Mouse (Mus musculus) kidney, embryonic 16.5 days (tissue): ENCODE measurements around the gene Slc25a42. TPM values are rescaled to one million over a fixed set of nuclear protein-coding genes. Genes with fewer than 3 reads are reported as not detected.

ENCODE experiments used
- ATAC-seq: fragments of 200-750 bp; cut with Nextera tagmentation; 2 replicates; pipeline ENCODE4 v1.8.0; 2017; ENCODE audit warnings: moderate TSS enrichment; ENCODE audit not compliant: low FRiP score, low TSS enrichment
- H3K27ac ChIP-seq: fragments of 300-500 bp; sonication (generic); 2 replicates; pipeline ENCODE4 v1.5.1; 2014; ENCODE audit warnings: low read length
- H3K27me3 ChIP-seq: fragments of 300-500 bp; sonication (generic); 2 replicates; pipeline ENCODE4 v1.6.1; 2014; ENCODE audit warnings: low read length, control low read depth, mixed read lengths; ENCODE audit not compliant: insufficient read depth
- H3K36me3 ChIP-seq: fragments of 300-500 bp; sonication (generic); 2 replicates; pipeline ENCODE4 v1.6.1; 2014; ENCODE audit warnings: low read length, control low read depth, mixed read lengths; ENCODE audit not compliant: insufficient read depth
- H3K4me1 ChIP-seq: fragments of 300-500 bp; sonication (generic); 2 replicates; pipeline ENCODE4 v1.6.1; 2014; ENCODE audit warnings: low read length, control low read depth, mixed read lengths; ENCODE audit not compliant: insufficient read depth
- H3K4me2 ChIP-seq: fragments of 300-500 bp; sonication (generic); replicated peaks from 2 replicates; pipeline ENCODE4 v1.6.1; 2014; ENCODE audit warnings: low read depth, low read length
- H3K4me3 ChIP-seq: fragments of 300-500 bp; sonication (generic); 2 replicates; pipeline ENCODE4 v1.5.1; 2014; ENCODE audit warnings: mild to moderate bottlenecking, low read length
- H3K9ac ChIP-seq: fragments of 300-500 bp; sonication (generic); replicated peaks from 2 replicates; pipeline ENCODE4 v1.6.1; 2014; ENCODE audit warnings: low read length
- H3K9me3 ChIP-seq: fragments of 300-500 bp; sonication (generic); 2 replicates; pipeline ENCODE4 v1.6.1; 2016; ENCODE audit warnings: low read length, control low read depth
- WGBS: fragments of 180-500 bp; shearing (Covaris S2); extraction: QIAGEN DNeasy Blood & Tissue Kit; methylation state at CpG from one replicate; pipeline ENCODE4 v1.1.7; 2014; 5-methylcytosine and 5-hydroxymethylcytosine counted together
- polyA plus RNA-seq: library from polyadenylated mRNA; unstranded; fragments of >200 nt; fragmentation: Nextera tagmentation; extraction: Ambion mirVana; gene quantifications from 2 replicates; pipeline ENCODE4 v1.2.1, GENCODE M21; 2015

The Slc25a42 gene
- polyA plus RNA-seq, 1 experiment from 2014 or later, result 5.0 TPM

DNA sequence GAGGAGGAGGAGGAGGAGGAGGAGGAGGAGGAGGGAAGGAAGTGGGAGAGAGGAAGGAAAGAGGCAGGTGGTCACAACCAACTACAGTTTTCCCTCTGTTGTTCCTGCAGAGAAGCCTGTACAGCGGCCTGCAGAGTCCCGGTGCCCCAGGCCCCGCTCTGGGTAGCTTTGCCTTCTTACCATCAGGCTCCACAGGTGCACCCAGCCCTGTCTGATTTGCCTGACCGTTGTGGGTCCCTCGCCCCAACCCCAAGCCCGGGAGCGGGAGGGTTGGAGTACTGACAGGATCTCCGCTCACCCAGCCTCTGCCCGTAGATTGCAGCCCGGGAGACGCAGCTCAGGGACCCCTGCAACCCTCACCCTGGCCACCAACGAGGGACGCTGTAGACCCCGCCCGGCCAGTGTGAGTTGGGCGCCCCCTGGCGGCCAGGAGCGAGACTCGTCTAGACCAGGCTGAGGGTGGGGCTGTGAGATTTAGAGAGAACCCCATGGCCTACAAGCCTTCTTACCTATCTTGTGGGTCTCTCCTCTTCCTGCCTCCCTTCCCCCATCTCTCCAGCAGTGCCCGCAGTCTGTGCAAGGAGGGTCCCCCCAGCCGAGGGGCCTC lies 45.5 kb downstream of the Slc25a42 start:
- WGBS, result under 1% methylated on average over 21 of the region's 21 CpGs
- ATAC-seq, result peak; percentile 83

DNA sequence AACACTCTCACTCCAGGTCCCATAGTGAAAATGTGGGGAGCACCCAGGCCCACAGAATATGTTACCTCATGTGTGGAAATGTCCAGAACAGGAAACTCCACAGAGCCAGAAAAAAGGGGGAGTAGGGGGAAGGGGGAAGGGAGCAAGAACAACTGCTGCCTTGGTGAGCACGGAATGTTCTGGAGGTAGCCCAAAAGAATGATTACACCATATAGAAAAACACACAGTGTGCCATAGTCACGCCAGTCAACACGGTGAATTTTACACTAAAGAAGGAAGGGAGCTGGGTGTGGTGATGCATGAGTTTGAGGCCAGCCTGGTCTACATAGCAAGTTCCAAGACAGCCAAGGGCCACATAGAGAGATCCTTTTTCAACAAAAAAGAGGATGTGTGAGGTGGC lies 48.8 kb downstream of the Slc25a42 start:
- Histone ChIP-seq H3K4me1 (peaks cover 15% of the 10 kb centered on the region), H3K4me2 (no peak overlapping the region), H3K9me3 (no peaks in the 10 kb centered on the region), H3K4me3 (no peak overlapping the region), H3K27me3 (peaks cover 13% of the 10 kb centered on the region), H3K27ac (no peak overlapping the region), H3K36me3 (no peaks in the 10 kb centered on the region), H3K9ac (no peak overlapping the region)
- WGBS, result 80% methylated on average over 3 of the region's 3 CpGs
- no peak for ATAC-seq

More for the DNA sequence above, 45.5 kb downstream of the Slc25a42 start:
- Histone ChIP-seq H3K9me3 (no peaks in the 10 kb centered on the region), H3K4me2 (peak overlapping the region; percentile 63), H3K9ac (peak overlapping the region; percentile 55), H3K27ac (no peak overlapping the region), H3K4me3 (peak overlapping the region; percentile 39), H3K36me3 (no peaks in the 10 kb centered on the region), H3K27me3 (peaks cover 9% of the 10 kb centered on the region), H3K4me1 (peaks cover 17% of the 10 kb centered on the region)

DNA sequence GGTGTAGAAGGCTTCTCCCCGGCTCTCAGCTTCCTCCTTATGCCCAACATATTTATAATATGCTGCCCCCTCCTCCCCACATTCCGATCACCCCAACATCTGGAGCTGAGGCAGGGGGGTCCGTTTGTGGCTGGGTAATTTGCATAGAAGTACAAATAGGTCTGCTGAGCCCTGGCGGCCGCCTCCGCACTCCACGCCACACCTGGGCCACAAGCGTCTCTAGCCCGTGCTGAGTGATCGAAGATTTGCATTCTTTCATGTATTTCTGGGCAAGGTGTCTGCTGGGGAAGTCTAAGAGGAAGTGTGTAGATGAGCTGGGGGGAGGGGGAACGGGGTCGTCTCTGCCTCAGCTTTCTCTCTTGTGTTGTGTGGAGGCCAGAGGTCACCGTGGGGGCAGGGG lies 52.1 kb downstream of the Slc25a42 start:
- Histone ChIP-seq H3K4me2 (no peak overlapping the region), H3K27me3 (0 out of 2 replicates have a peak, but pooled peaks cover 3% of the 10 kb centered on the region), H3K4me1 (peaks cover 4% of the 10 kb centered on the region; the same call in 1 of the 2 replicates), H3K9me3 (no peaks in the 10 kb centered on the region), H3K36me3 (no peaks in the 10 kb centered on the region), H3K4me3 (no peak overlapping the region), H3K9ac (no peak overlapping the region), H3K27ac (no peak overlapping the region)
- 68% methylated on average over 13 of the region's 13 CpGs for WGBS
- ATAC-seq, result no peak

DNA sequence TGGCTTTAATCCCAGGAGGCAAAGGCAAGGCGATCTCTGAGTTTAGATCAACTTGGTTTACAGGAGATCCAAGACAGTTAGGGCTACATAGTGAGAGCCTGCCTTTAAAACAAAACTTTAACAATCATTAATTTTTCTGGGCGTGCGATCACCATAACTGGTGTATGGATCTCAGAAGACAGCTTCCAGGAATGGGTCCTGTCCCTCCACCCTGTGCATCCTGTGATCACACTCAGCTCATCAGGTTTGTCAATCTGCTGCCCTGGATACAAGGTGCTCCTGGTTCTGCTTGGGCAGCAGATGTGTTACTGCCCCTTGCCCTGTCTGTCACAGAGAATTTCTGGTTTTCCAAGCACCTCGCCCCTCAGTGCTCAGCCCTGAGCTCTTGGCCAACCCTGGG lies 52.9 kb downstream of the Slc25a42 start:
- 81% methylated on average over 4 of the region's 4 CpGs for WGBS
- no peak for ATAC-seq
- Histone ChIP-seq H3K36me3 (no peaks in the 10 kb centered on the region), H3K27ac (no peak overlapping the region), H3K27me3 (0 out of 2 replicates have a peak, but pooled peaks cover 3% of the 10 kb centered on the region), H3K4me3 (no peak overlapping the region), H3K9ac (no peak overlapping the region), H3K4me2 (no peak overlapping the region), H3K4me1 (peaks cover 4% of the 10 kb centered on the region; the same call in 1 of the 2 replicates), H3K9me3 (no peaks in the 10 kb centered on the region)

DNA sequence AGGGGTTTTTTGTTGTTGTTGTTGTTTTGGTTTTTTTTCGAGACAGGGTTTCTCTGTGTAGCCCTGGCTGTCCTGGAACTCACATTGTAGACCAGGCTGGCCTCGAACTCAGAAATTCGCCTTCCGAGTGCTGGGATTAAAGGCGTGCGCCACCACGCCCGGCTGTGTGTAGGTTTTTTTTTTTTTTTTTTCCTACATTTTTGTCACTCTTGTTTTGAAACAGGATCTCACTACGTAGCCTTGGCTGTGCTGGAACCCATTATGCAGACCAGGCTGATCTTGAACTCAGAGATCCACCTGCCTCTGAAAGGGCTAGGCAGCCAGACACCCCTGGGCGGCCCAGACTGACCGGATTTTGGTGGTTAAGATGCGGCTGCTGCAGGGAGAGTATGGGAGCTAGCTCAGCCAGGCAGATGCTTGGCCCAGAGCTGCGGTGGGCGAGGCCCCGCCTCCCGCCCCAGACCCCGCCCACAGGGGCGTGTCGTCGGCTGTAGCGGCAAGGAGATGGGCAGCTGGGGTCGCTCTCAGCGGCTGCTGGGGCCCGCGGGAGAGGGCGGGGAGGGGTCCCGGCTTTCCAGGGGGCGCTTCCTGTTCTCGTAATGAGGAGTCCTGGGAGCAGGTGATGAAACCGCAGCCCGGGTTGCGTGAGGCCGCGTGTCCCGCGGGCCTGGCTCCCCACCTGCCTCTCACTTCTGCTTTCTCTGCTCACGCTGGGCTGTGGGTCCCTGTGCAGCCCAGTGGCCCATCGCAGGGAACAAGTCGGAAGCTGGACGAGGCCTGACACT lies 53.8 kb downstream of the Slc25a42 start:
- Histone ChIP-seq H3K4me2 (peak overlapping the region; percentile 84), H3K4me3 (peak overlapping the region; percentile 54), H3K27ac (no peak overlapping the region), H3K9me3 (no peaks in the 10 kb centered on the region), H3K36me3 (no peaks in the 10 kb centered on the region), H3K27me3 (0 out of 2 replicates have a peak, but pooled peaks cover 3% of the 10 kb centered on the region), H3K9ac (peak overlapping the region; percentile 62), H3K4me1 (peaks cover 4% of the 10 kb centered on the region; the same call in 1 of the 2 replicates)
- peak; percentile 94 for ATAC-seq
- WGBS, result 11% methylated on average over 39 of the region's 40 CpGs

GRCm38 (mm10) chr8:70157240-70157800 lies 54.8 kb downstream of the Slc25a42 start:
- Histone ChIP-seq H3K4me1 (peaks cover 4% of the 10 kb centered on the region; the same call in 1 of the 2 replicates), H3K27ac (no peak overlapping the region), H3K36me3 (no peaks in the 10 kb centered on the region), H3K9ac (no peak overlapping the region), H3K4me3 (no peak overlapping the region), H3K9me3 (no peaks in the 10 kb centered on the region), H3K4me2 (no peak overlapping the region), H3K27me3 (0 out of 2 replicates have a peak, but pooled peaks cover 3% of the 10 kb centered on the region)
- 96% methylated on average over 1 of the region's 1 CpGs for WGBS
- ATAC-seq, result no peak

- peak overlapping the region; percentile 28 for H3K4me2 ChIP-seq
- H3K9ac ChIP-seq, result no peak overlapping the region
- H3K4me3 ChIP-seq, result no peak overlapping the region
- no peaks in the 10 kb centered on the region for H3K36me3 ChIP-seq
- peak; percentile 99 for ATAC-seq
- 16% methylated on average over 21 of the region's 22 CpGs for WGBS
- H3K27me3 ChIP-seq, result no peaks in the 10 kb centered on the region
- H3K27ac ChIP-seq, result no peak overlapping the region
- H3K9me3 ChIP-seq, result no peaks in the 10 kb centered on the region
- H3K4me1 ChIP-seq, result peaks cover 7% of the 10 kb centered on the region; the same call in 1 of the 2 replicates
Observed at GRCm38 (mm10) chr8:70152537-70153257, 59.4 kb downstream of the Slc25a42 start.

DNA sequence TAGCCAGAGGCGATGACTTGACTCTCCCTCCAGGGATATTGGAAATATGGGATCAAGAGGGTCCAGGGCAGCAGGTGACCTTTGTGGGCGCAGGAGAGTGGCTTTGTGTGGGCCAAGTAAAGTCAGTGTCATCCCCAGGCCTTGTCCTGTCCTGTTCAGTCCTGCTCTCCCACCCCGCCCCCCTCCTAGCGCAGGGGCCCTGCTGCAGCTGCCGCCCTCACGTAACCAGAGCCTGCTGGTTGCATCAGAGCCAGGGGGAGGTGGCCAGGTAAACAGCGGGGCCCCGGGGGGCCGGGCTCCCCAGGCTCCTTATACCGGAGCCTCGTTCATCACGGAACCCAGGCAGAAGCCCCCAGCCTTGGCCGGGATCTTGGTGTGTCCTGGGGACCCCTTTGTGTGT lies 61.9 kb downstream of the Slc25a42 start:
- H3K9ac ChIP-seq, result peak overlapping the region; percentile 50; the same call in 1 of the 2 replicates
- no peak overlapping the region for H3K4me3 ChIP-seq
- H3K27me3 ChIP-seq, result no peaks in the 10 kb centered on the region
- H3K36me3 ChIP-seq, result peaks cover 15% of the 10 kb centered on the region; the same call in 1 of the 2 replicates
- H3K4me2 ChIP-seq, result 0 out of 2 replicates have a peak overlapping the region, but pooled peaks have one; percentile 2
- peaks cover 7% of the 10 kb centered on the region; the same call in 1 of the 2 replicates for H3K4me1 ChIP-seq
- H3K9me3 ChIP-seq, result no peaks in the 10 kb centered on the region
- WGBS, result 14% methylated on average over 13 of the region's 13 CpGs
- ATAC-seq, result peak; percentile 17; the same call in 1 of the 2 replicates
- no peak overlapping the region for H3K27ac ChIP-seq
